Mouse (Mus musculus) neutrophil, adult 65 days (primary cell): ENCODE results near the gene Olfr92. TPM values are rescaled to one million over a fixed set of nuclear protein-coding genes. Genes with fewer than 3 reads are reported as not detected.

Experiments
- total RNA-seq: library from RNA; stranded (reverse); gene quantifications from 2 replicates; pipeline ENCODE4 v1.2.4, GENCODE M21; 2023

Olfr92 gene
- total RNA-seq: not detected in 2 replicates

GRCm38 (mm10) chr17:37119988-37120387 is at the start of gene Olfr92:
Gene Olfr92, minus strand, starts transcription at chr17:37120088.

GRCm38 (mm10) chr17:37161394-37161793 is 41.5 kb upstream of the Olfr92 start, which contains the start of gene Olfr93:
Gene Olfr93, minus strand, starts transcription at chr17:37161494.

GRCm38 (mm10) chr17:37098178-37098577 is 21.7 kb downstream of the Olfr92 start, which contains the start of gene Olfr91:
Gene Olfr91, minus strand, starts transcription at chr17:37098278.

GRCm38 (mm10) chr17:37088399-37088798 is 31.5 kb downstream of the Olfr92 start, which contains the start of gene Olfr90:
Gene Olfr90, minus strand, starts transcription at chr17:37088499.

Other genes with a start within 250 kb of the Olfr92 start
- gene Trim40, start 230.0 kb downstream of the Olfr92 start, total RNA-seq: not detected in 2 replicates
- not detected in 2 replicates for gene Trim31, start 222.0 kb downstream of the Olfr92 start, total RNA-seq
- not detected in 2 replicates for gene Rnf39, start 177.2 kb downstream of the Olfr92 start, total RNA-seq
- gene Ppp1r11, start 168.3 kb downstream of the Olfr92 start, total RNA-seq: 20.5 and 35.8 TPM in 2 replicates
- 30.9 and 36.7 TPM in 2 replicates for gene Znrd1, start 161.5 kb downstream of the Olfr92 start, total RNA-seq
- 0.68 and 1.2 TPM in 2 replicates for gene Znrd1as, start 161.5 kb downstream of the Olfr92 start, total RNA-seq
- gene 2410137M14Rik, start 138.9 kb downstream of the Olfr92 start, total RNA-seq: not detected in 2 replicates
- not detected in 2 replicates for gene H2-M5, start 130.6 kb downstream of the Olfr92 start, total RNA-seq
- not detected in 2 replicates for gene Zfp57, start 118.9 kb downstream of the Olfr92 start, total RNA-seq
- not detected in 2 replicates for gene Mog, start 96.7 kb downstream of the Olfr92 start, total RNA-seq
- gene Gabbr1, start 74.1 kb downstream of the Olfr92 start, total RNA-seq: 148 and 221 TPM in 2 replicates
- not detected in 2 replicates for gene Olfr90, start 31.6 kb downstream of the Olfr92 start, total RNA-seq
- gene Olfr91, start 21.8 kb downstream of the Olfr92 start, total RNA-seq: not detected in 2 replicates
- not detected in 2 replicates for gene Olfr93, start 41.4 kb upstream of the Olfr92 start, total RNA-seq
- not detected in 2 replicates for gene Ubd, start 73.8 kb upstream of the Olfr92 start, total RNA-seq
- gene Olfr94, start 80.9 kb upstream of the Olfr92 start, total RNA-seq: not detected in 2 replicates
- not detected in 2 replicates for gene Olfr95, start 93.0 kb upstream of the Olfr92 start, total RNA-seq
- not detected in 2 replicates for gene Olfr96, start 100.1 kb upstream of the Olfr92 start, total RNA-seq
- not detected in 2 replicates for gene Olfr97, start 117.2 kb upstream of the Olfr92 start, total RNA-seq
- not detected in 2 replicates for gene Olfr98, start 143.7 kb upstream of the Olfr92 start, total RNA-seq
- 4.4 and 4.6 TPM in 2 replicates for gene H2-M3, start 150.1 kb upstream of the Olfr92 start, total RNA-seq
- not detected in 2 replicates for gene Olfr99, start 163.4 kb upstream of the Olfr92 start, total RNA-seq
- not detected in 2 replicates for gene Olfr101, start 184.2 kb upstream of the Olfr92 start, total RNA-seq
- not detected in 2 replicates for gene Olfr102, start 197.0 kb upstream of the Olfr92 start, total RNA-seq
- not detected in 2 replicates for gene Olfr103, start 219.6 kb upstream of the Olfr92 start, total RNA-seq
- gene Olfr104-ps, start 239.5 kb upstream of the Olfr92 start, total RNA-seq: not detected in 2 replicates